Mouse (Mus musculus) brain, embryonic 18.5 days (tissue): ENCODE measurements at regions not wholly inside any gene's neighbourhood (a gene's known extent, or its start where the extent isn't known, plus 50 kb on each side); places are given as distances from the start of the nearest gene placed in this dataset.

ENCODE experiments used
- DNase-seq: peaks from one replicate; pipeline ENCODE4 v3.0.0-alpha.2; 2012; ENCODE audit warnings: low read depth, low spot score

GRCm38 (mm10) chr5:46794028-46794705 lies 936.8 kb upstream of the Lcorl start:
- no peak for DNase-seq

DNA sequence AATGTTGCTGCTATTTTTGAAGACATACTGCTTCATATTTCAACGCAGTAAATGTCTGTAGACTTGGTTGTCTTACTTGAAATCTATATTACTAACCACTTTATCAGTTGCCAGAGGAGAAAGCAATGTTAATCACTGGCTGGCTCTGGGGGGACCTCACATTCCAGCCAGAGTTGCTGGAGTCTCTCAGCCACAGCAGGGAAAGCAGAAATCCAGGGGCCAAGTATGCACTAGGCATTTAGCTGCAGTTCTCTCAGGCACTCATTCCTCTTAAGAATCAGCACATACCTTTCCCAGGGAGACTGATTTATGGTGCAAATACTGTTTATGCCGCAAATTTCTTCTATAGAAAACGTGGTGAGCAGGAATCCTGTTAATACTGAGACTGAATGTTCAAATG lies 933.6 kb upstream of the Lcorl start:
- no peak for DNase-seq

DNA sequence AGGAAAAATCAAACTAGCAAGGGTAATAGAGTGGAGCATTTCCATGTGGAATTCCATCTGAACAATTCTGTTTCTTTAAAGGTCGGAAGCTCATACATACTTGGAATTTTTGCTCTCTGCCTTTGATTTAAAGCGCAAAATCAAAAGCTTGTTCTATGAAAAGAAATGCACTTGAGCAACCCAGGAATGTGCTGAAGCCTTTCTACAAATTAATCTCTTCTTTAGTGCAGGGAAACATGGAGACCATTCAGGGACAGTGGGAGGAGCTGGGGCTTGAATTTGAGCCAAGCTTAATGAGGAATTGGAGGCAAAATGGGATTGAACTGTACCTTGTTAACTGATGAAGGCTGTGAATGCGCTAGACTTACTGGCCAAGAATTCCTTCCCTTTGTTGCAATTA lies 933.1 kb upstream of the Lcorl start:
- peak; percentile 8 for DNase-seq

- no peak for DNase-seq
Observed at GRCm38 (mm10) chr5:46787079-46787478, 929.7 kb upstream of the Lcorl start.

GRCm38 (mm10) chr5:46756094-46756493 lies 898.7 kb upstream of the Lcorl start:
- no peak for DNase-seq

GRCm38 (mm10) chr5:46740034-46740582 lies 882.7 kb upstream of the Lcorl start:
- no peak for DNase-seq

GRCm38 (mm10) chr5:46732510-46732909 lies 875.1 kb upstream of the Lcorl start:
- no peak for DNase-seq

- DNase-seq = no peak
Observed at GRCm38 (mm10) chr5:46732025-46732424, 874.6 kb upstream of the Lcorl start.

- DNase-seq = no peak
Observed at GRCm38 (mm10) chr5:46731297-46731696, 873.9 kb upstream of the Lcorl start.

DNA sequence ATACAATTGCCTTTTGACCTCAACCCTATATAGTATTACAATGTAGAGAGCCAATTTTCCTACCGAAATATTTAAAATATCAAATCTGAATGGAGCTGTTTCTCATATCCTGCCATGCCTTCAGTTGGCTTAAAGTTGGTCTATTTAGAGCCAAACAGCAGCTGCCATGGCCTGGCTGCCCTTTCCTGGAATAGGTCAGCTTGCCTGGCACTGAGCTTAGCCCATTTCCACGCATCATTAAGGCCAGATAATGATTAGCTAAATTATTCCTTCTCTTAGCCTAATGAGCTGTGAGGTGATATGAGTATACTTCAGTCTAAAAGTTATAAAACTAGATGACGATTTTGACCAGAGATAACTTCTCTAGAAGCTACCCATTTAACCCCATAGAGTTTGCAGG lies 852.2 kb upstream of the Lcorl start:
- DNase-seq = no peak

DNA sequence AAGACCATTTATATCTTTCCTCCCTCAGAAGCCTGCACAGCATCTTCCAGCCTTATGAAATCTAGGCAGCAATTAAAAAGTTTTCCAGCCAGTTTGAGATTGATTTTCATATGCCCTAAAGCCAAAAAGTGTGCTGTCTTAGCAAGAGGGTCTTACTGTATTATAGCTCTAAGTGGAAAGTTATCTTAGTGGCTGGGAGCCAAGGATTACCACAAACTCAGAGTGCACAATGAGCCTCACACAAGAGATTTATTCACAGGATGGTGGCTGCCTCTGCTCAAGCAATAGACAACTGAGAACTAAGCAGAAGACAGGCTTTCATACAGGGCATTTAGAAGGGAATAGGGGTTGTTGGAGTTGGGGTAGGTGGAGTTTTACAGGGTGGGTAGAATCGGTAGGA lies 850.4 kb upstream of the Lcorl start:
- DNase-seq = no peak

DNA sequence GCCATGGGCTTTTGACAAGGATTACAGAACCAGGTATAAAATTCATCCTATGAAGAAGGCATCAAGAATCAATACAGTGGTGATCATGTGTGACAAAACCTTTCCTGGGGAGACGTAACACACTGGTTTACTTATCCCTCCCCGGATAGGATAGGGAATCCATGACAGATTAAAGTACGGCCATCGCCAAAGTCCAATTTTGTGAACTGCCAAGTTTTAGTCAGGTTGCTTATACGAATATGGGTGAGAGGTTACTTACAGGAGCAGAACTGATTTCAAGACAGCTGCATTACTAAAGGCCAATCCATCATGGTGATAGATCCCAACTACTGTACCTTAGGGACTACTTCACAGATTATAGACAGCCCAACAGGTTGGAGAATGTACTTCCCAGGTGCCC lies 849.6 kb upstream of the Lcorl start:
- no peak for DNase-seq

- no peak for DNase-seq
Observed at GRCm38 (mm10) chr5:46678007-46678406, 820.6 kb upstream of the Lcorl start.

- DNase-seq = no peak
Observed at GRCm38 (mm10) chr5:46674810-46675502, 817.5 kb upstream of the Lcorl start.

GRCm38 (mm10) chr5:46673413-46673812 lies 816.0 kb upstream of the Lcorl start:
- no peak for DNase-seq

DNA sequence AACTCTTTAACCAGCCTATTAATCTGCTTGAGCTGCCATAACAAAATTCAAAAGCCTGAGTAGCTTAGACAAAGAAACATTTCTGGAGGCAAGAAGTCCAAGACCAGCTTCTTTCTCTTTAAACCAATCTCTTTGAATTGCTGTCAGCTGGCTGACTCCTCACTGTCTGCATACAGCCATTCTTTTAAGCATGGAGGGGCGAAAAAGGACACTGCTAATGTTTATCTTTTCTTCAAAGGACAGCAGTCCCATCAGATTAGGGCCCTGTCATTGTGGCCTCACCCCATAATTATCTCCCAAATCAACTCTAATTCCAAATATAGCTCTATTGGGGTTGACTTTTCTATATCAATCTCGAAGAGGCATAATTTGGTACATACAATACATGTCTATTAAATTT lies 813.1 kb upstream of the Lcorl start:
- no peak for DNase-seq

- no peak for DNase-seq
Observed at GRCm38 (mm10) chr5:46666250-46666649, 808.8 kb upstream of the Lcorl start.

- no peak for DNase-seq
Observed at GRCm38 (mm10) chr5:46657065-46657464, 799.6 kb upstream of the Lcorl start.

DNA sequence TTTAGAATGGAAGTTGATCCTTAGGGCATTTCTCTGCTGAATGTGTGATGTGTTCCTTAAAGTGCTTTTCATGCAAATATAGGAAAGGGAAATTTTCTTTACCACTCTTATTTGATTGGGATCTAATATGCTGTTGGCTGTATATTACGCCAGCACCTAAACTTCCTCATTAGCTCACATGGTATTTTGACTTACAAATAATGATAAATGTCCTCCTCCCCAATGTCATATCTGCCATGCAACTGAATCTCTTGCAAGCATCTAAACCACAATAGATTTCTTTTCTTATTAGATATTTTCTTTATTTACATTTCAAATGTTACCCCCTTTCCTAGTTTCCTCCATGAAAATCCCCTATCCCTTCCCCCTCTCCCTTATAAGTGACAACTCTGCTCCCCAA lies 796.8 kb upstream of the Lcorl start:
- DNase-seq = no peak

DNA sequence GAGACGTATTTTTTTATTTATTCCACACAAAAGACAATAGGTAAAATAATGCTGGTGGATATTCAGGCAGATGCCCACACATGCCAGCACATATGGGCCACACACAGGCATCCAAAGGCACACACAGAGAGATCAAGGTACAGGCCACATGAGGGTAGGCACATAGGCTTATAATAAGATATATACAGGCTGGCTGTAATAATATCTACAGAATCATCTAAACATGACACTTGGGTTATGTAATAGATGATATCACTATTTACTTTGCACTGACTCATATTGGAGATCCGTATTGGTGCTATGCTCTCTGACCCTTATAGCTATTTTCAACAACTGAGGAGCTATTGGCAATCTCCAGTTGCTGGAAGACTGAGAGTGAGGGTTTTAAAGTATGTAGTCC lies 785.6 kb upstream of the Lcorl start:
- DNase-seq = no peak

DNA sequence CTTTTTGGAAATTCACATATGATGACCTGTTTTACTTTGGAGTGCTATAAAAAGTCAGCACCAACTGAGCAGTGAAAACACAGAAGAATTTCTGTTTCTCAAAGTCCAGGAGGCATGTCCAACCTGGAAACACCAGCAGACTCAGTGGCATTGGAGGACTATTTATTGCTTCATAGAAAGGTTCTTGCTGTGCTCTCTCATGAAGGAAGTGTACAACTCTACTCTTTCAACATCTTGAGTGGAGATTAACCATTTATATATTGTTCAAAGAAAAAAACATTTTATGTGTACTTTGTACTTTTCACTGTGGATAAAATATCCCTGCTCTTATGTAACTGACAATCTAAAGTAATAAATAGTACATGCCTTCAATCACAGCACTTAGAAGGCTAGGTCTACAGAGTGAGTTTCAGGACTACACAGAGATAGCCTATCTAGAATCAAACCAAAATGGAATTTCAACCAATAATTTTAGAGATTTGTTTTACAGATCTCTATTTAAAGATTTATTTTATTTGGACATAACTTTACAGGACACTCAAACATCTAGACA lies 777.8 kb upstream of the Lcorl start:
- no peak for DNase-seq
